Mouse (Mus musculus): Measurements from ENCODE around the gene Auts2. TPM values are rescaled to one million over a fixed set of nuclear protein-coding genes. Genes with fewer than 3 reads are reported as not detected.
A peak's percentile ranks its signal among the peaks of the same experiment; 100 is the strongest.

The Auts2 gene
- polyA plus RNA-seq, 1 experiment from 2014 or later = 1.8 TPM

- H3K27me3 ChIP-seq (ENCODE audit: control insufficient read depth, insufficient read depth, low read depth, low read length) = no peaks in the 10 kb centered on the region
- 0 out of 2 replicates have a peak overlapping the region, but pooled peaks have one; percentile 40 for H3K27ac ChIP-seq (ENCODE audit: low read length)
- H3K36me3 ChIP-seq (ENCODE audit: control insufficient read depth, insufficient read depth) = no peaks in the 10 kb centered on the region
- WGBS (ENCODE audit: insufficient replicate concordance) = 54% methylated on average over 2 of the region's 2 CpGs
- H3K4me2 ChIP-seq (ENCODE audit: low read depth, low read length) = no peak overlapping the region
- no peaks in the 10 kb centered on the region for H3K4me1 ChIP-seq (ENCODE audit: control insufficient read depth, low read depth, low read length)
- peak; percentile 83 for ATAC-seq (ENCODE audit: low read depth)
- H3K9me3 ChIP-seq (replicated peaks; ENCODE audit: control insufficient read depth, low read length) = no peaks in the 10 kb centered on the region
- H3K4me3 ChIP-seq (ENCODE audit: low read depth, low read length) = no peak overlapping the region
- H3K9ac ChIP-seq (ENCODE audit: low read depth, low read length) = no peak overlapping the region
Observed at GRCm38 (mm10) chr5:132216143-132216542, 327.0 kb downstream of the Auts2 start.

- Histone ChIP-seq H3K36me3 (ENCODE audit: control insufficient read depth, insufficient read depth) (no peaks in the 10 kb centered on the region), H3K27ac (ENCODE audit: low read length) (no peak overlapping the region), H3K4me2 (ENCODE audit: low read depth, low read length) (no peak overlapping the region), H3K9me3 (replicated peaks; ENCODE audit: control insufficient read depth, low read length) (no peaks in the 10 kb centered on the region), H3K9ac (ENCODE audit: low read depth, low read length) (no peak overlapping the region), H3K4me1 (ENCODE audit: control insufficient read depth, low read depth, low read length) (no peaks in the 10 kb centered on the region), H3K4me3 (ENCODE audit: low read depth, low read length) (no peak overlapping the region), H3K27me3 (ENCODE audit: control insufficient read depth, insufficient read depth, low read depth, low read length) (no peaks in the 10 kb centered on the region)
- 45% methylated on average over 2 of the region's 2 CpGs for WGBS (ENCODE audit: insufficient replicate concordance)
- ATAC-seq (ENCODE audit: low read depth) = no peak
Observed at GRCm38 (mm10) chr5:132212446-132212845, 330.7 kb downstream of the Auts2 start.

GRCm38 (mm10) chr5:132209694-132210093, 333.4 kb downstream of the Auts2 start:
- no peak for ATAC-seq (ENCODE audit: low read depth)
- no peak overlapping the region for H3K27ac ChIP-seq (ENCODE audit: low read length)
- no peaks in the 10 kb centered on the region for H3K36me3 ChIP-seq (ENCODE audit: control insufficient read depth, insufficient read depth)
- H3K4me1 ChIP-seq (ENCODE audit: control insufficient read depth, low read depth, low read length) = no peaks in the 10 kb centered on the region
- H3K4me2 ChIP-seq (ENCODE audit: low read depth, low read length) = no peak overlapping the region
- no peak overlapping the region for H3K4me3 ChIP-seq (ENCODE audit: low read depth, low read length)
- H3K9ac ChIP-seq (ENCODE audit: low read depth, low read length) = no peak overlapping the region
- H3K27me3 ChIP-seq (ENCODE audit: control insufficient read depth, insufficient read depth, low read depth, low read length) = no peaks in the 10 kb centered on the region
- H3K9me3 ChIP-seq (replicated peaks; ENCODE audit: control insufficient read depth, low read length) = no peaks in the 10 kb centered on the region

- H3K4me1 ChIP-seq (ENCODE audit: control insufficient read depth, low read depth, low read length) = no peaks in the 10 kb centered on the region
Observed at GRCm38 (mm10) chr5:132206220-132206619, 336.9 kb downstream of the Auts2 start.

GRCm38 (mm10) chr5:132203846-132204245, 339.3 kb downstream of the Auts2 start:
- no peaks in the 10 kb centered on the region for H3K27me3 ChIP-seq (ENCODE audit: control insufficient read depth, insufficient read depth, low read depth, low read length)
- H3K36me3 ChIP-seq (ENCODE audit: control insufficient read depth, insufficient read depth) = no peaks in the 10 kb centered on the region
- H3K9me3 ChIP-seq (replicated peaks; ENCODE audit: control insufficient read depth, low read length) = no peaks in the 10 kb centered on the region
- H3K4me2 ChIP-seq (ENCODE audit: low read depth, low read length) = no peak overlapping the region
- no peak overlapping the region for H3K9ac ChIP-seq (ENCODE audit: low read depth, low read length)
- ATAC-seq (ENCODE audit: low read depth) = no peak
- H3K4me3 ChIP-seq (ENCODE audit: low read depth, low read length) = no peak overlapping the region
- H3K4me1 ChIP-seq (ENCODE audit: control insufficient read depth, low read depth, low read length) = no peaks in the 10 kb centered on the region
- 70% methylated on average over 11 of the region's 11 CpGs for WGBS (ENCODE audit: insufficient replicate concordance)
- H3K27ac ChIP-seq (ENCODE audit: low read length) = no peak overlapping the region

More at GRCm38 (mm10) chr5:132206220-132206619, 336.9 kb downstream of the Auts2 start:
- ATAC-seq (ENCODE audit: low read depth) = no peak
- 85% methylated on average over 1 of the region's 1 CpGs for WGBS (ENCODE audit: insufficient replicate concordance)
- Histone ChIP-seq H3K4me3 (ENCODE audit: low read depth, low read length) (no peak overlapping the region), H3K36me3 (ENCODE audit: control insufficient read depth, insufficient read depth) (no peaks in the 10 kb centered on the region), H3K9ac (ENCODE audit: low read depth, low read length) (no peak overlapping the region), H3K27me3 (ENCODE audit: control insufficient read depth, insufficient read depth, low read depth, low read length) (no peaks in the 10 kb centered on the region), H3K9me3 (replicated peaks; ENCODE audit: control insufficient read depth, low read length) (no peaks in the 10 kb centered on the region), H3K27ac (ENCODE audit: low read length) (no peak overlapping the region), H3K4me2 (ENCODE audit: low read depth, low read length) (no peak overlapping the region)

- Histone ChIP-seq H3K9me3 (replicated peaks; ENCODE audit: control insufficient read depth, low read length) (no peaks in the 10 kb centered on the region), H3K36me3 (ENCODE audit: control insufficient read depth, insufficient read depth) (no peaks in the 10 kb centered on the region), H3K27me3 (ENCODE audit: control insufficient read depth, insufficient read depth, low read depth, low read length) (no peaks in the 10 kb centered on the region), H3K27ac (ENCODE audit: low read length) (no peak overlapping the region), H3K4me2 (ENCODE audit: low read depth, low read length) (no peak overlapping the region), H3K4me1 (ENCODE audit: control insufficient read depth, low read depth, low read length) (no peaks in the 10 kb centered on the region), H3K9ac (ENCODE audit: low read depth, low read length) (no peak overlapping the region), H3K4me3 (ENCODE audit: low read depth, low read length) (no peak overlapping the region)
- WGBS (ENCODE audit: insufficient replicate concordance) = 31% methylated on average over 4 of the region's 4 CpGs
- no peak for ATAC-seq (ENCODE audit: low read depth)
Observed at GRCm38 (mm10) chr5:132201077-132201645, 342.0 kb downstream of the Auts2 start.

GRCm38 (mm10) chr5:132200595-132200994, 342.5 kb downstream of the Auts2 start:
- Histone ChIP-seq H3K9me3 (replicated peaks; ENCODE audit: control insufficient read depth, low read length) (no peaks in the 10 kb centered on the region), H3K4me2 (ENCODE audit: low read depth, low read length) (no peak overlapping the region), H3K27me3 (ENCODE audit: control insufficient read depth, insufficient read depth, low read depth, low read length) (no peaks in the 10 kb centered on the region), H3K9ac (ENCODE audit: low read depth, low read length) (no peak overlapping the region), H3K27ac (ENCODE audit: low read length) (no peak overlapping the region), H3K36me3 (ENCODE audit: control insufficient read depth, insufficient read depth) (no peaks in the 10 kb centered on the region), H3K4me1 (ENCODE audit: control insufficient read depth, low read depth, low read length) (no peaks in the 10 kb centered on the region), H3K4me3 (ENCODE audit: low read depth, low read length) (no peak overlapping the region)
- WGBS (ENCODE audit: insufficient replicate concordance) = 27% methylated on average over 4 of the region's 4 CpGs
- no peak for ATAC-seq (ENCODE audit: low read depth)

- H3K4me1 ChIP-seq (ENCODE audit: control insufficient read depth, low read depth, low read length) = no peaks in the 10 kb centered on the region
- H3K36me3 ChIP-seq (ENCODE audit: control insufficient read depth, insufficient read depth) = no peaks in the 10 kb centered on the region
- no peak overlapping the region for H3K9ac ChIP-seq (ENCODE audit: low read depth, low read length)
- H3K9me3 ChIP-seq (replicated peaks; ENCODE audit: control insufficient read depth, low read length) = no peaks in the 10 kb centered on the region
- 47% methylated on average over 6 of the region's 6 CpGs for WGBS (ENCODE audit: insufficient replicate concordance)
- no peak overlapping the region for H3K27ac ChIP-seq (ENCODE audit: low read length)
- no peaks in the 10 kb centered on the region for H3K27me3 ChIP-seq (ENCODE audit: control insufficient read depth, insufficient read depth, low read depth, low read length)
- ATAC-seq (ENCODE audit: low read depth) = no peak
- no peak overlapping the region for H3K4me3 ChIP-seq (ENCODE audit: low read depth, low read length)
- H3K4me2 ChIP-seq (ENCODE audit: low read depth, low read length) = no peak overlapping the region
Observed at GRCm38 (mm10) chr5:132195048-132195533, 348.1 kb downstream of the Auts2 start.

- Histone ChIP-seq H3K27ac (ENCODE audit: low read length) (no peak overlapping the region), H3K4me1 (ENCODE audit: control insufficient read depth, low read depth, low read length) (no peaks in the 10 kb centered on the region), H3K9ac (ENCODE audit: low read depth, low read length) (no peak overlapping the region), H3K36me3 (ENCODE audit: control insufficient read depth, insufficient read depth) (no peaks in the 10 kb centered on the region), H3K4me2 (ENCODE audit: low read depth, low read length) (no peak overlapping the region), H3K9me3 (replicated peaks; ENCODE audit: control insufficient read depth, low read length) (no peaks in the 10 kb centered on the region), H3K4me3 (ENCODE audit: low read depth, low read length) (no peak overlapping the region), H3K27me3 (ENCODE audit: control insufficient read depth, insufficient read depth, low read depth, low read length) (no peaks in the 10 kb centered on the region)
- 63% methylated on average over 4 of the region's 4 CpGs for WGBS (ENCODE audit: insufficient replicate concordance)
- ATAC-seq (ENCODE audit: low read depth) = no peak
Observed at GRCm38 (mm10) chr5:132190190-132190589, 353.0 kb downstream of the Auts2 start.
